Mouse (Mus musculus) monocyte, adult 5-6 weeks (primary cell): ENCODE data around the gene Gm11985. TPM values are rescaled to one million over a fixed set of nuclear protein-coding genes. Genes with fewer than 3 reads are reported as not detected.

Experiments
- ATAC-seq: fragments of 153-309, 156-312 bp; replicated peaks from 2 replicates; pipeline ENCODE4 v1.8.0; 2017; ENCODE audit warnings: mild to moderate bottlenecking; ENCODE audit not compliant: low TSS enrichment, insufficient number of reproducible peaks, severe bottlenecking, poor library complexity, low FRiP score
- total RNA-seq: library from RNA; stranded (forward); fragments of 200-1000, 200-491, 200-594 nt; gene quantifications from 3 replicates; pipeline ENCODE4 v1.2.3, GENCODE M21; 2017

Gm11985 gene
- total RNA-seq, 1 experiment from 2014 or later, result not detected

DNA sequence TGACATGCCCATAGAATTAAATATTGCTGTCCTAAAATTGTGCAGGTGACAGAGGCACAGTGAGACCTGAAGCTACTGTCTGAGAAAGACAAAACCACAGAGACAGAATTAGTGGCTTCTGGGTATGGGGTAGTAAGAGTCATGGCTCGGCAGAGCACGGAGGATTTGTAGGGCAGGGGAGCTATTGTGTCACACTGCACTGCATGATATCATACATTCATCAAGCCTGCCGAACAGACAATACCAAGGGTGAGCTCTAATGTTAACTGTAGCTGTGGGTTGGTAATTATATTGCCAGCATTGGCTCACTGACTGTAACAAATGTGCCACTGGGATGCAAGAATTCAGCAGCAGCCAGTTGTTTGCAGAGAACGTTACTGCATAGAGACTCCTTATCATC, 24.0 kb downstream of the Gm11985 start:
- ATAC-seq, result no peak

DNA sequence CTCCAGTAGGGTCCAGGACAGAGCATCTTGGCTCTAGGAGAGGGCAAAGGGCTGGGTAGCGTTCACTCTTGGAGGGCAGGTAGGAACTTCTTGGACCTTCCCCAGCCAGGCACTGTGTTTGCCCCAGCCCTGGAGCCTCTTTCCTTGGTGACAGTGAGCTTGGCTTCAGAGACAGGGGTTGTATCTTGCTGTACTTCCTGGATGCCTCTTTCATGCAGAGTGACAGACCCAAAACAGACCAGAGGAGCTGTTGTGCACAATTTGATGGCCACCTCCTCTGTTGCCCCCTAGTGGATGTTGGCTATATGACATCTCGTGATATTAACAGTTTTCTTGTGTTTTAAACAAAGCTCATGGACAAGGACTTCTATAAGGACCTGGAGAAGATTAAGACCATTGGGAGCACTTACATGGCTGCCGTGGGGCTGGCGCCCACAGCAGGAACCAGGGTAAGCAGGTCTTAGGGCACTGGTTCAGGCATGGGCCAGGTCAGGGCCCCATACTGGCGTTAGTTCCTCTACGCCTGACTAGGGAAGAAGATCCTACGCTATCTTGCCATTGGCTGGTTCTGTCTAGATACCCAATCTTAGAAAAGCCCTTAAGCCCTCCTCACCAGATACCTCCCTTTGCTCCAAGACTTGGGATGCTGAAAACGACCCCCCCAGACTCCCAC, 26.7 kb downstream of the Gm11985 start:
- no peak for ATAC-seq

DNA sequence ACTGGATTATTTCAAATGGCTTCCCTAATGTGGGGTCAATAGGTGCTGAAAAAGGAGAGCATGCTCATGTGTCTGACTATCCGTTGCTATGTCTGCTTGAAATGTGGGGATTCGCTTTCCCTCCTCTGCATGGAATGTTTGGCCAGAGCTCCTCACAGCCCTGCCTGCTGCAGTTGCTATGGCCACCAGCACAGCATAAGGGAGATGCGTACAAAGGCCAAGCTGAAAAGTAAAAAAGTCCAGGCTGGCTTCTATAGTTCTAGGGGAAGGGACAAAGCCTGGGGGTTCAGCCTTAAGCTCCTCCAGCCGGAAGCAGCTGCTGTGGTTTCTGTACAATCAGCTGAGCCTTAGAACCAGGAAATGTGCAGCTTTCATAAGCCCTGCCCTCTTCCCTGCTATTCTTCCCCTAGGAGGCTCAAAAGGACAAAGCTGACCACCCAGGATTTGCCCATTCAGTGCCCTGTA, 27.7 kb downstream of the Gm11985 start:
- ATAC-seq, result no peak

DNA sequence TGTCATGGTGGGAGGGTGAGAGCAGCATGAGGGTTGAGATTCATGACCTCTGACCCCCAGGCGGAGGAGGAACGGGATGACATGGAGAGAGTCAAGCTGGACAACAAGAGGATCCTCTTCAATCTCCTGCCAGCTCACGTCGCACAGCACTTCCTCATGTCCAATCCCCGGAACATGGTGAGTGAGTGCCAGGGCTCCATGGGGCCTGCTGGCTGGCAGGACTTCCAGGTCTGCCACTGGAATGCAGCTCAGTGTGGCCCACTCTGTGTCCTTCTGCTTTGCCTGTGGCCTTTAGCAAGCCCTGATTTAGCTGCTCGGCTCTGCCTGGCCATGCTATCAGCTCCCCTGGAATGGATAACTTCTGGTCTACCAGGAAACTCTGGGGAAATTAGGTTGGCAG, 28.2 kb downstream of the Gm11985 start:
- no peak for ATAC-seq

DNA sequence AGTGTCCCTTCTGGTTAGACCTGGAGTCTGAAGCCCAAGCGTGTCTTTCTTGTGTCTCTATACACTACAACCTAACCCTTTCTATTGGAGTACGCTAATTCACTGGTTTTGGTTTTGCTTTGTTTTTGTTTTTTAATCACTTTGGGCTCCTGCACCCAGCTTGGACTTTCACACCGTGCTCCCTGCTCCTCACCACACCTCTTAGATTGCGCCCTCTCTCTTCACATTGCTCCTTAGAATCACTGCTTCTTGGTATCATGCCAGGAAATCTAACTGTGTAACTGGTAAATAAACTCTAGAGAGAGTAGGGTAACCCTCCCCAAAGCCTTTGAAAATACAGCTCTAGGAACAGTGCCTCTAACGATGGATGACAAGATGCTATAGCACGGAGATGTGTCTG, 30.2 kb downstream of the Gm11985 start:
- ATAC-seq, result no peak

DNA sequence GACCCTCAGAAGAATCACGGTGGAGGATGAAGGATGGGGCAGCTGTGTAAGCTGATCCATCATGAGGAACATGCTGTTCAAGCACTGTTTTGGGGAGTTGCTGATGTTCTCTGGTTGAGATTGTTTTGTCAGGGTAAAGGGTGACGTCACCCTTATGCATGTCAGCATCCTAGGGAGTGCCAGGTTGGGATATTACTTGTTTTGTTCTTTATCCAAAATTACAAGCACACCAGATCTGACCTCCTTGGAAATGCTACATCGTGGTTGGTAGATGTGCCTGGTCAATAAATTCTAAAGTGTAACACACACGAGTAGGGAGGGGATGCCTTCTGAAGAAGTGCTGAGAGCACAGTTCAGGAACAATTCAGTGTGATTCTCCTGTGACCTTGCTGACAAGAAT, 31.9 kb downstream of the Gm11985 start:
- ATAC-seq, result no peak

DNA sequence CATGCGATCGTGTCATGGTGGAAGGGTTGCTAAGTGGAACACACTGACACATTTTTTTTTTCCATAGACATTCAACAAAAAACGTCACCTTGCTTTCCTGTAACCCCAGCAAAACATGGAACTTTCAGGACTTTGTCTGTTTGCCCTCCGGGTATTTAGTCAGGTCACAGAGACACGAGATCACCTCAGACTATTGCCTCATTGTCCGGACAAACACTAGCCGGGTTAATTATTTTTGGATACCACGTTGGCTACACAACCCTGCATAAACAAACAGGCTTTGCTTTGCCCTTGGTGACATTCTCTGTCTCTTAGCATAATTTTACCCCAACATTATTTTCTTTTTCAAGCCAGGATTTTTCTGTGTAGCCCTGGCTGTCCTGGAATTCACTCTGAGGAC, 35.3 kb downstream of the Gm11985 start:
- no peak for ATAC-seq

DNA sequence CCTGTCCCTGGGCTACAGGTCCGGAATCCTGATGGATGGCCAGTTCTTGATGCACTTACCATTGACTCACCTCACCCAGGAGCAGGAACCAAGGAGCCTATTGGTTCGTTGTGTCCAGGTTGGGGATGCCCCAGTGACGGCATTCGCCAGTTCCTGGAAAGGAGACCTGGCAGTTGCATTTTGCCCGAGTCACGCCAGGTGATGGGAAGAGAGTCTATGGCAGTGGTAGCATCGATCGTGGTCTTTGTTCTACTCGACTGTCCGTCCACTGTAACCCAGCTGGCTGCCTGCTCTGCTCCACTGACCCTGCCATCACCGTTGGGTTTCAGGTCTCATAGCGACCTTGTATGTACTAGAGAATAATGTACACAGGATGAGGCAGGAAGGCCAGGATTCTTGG, 36.0 kb downstream of the Gm11985 start:
- no peak for ATAC-seq

DNA sequence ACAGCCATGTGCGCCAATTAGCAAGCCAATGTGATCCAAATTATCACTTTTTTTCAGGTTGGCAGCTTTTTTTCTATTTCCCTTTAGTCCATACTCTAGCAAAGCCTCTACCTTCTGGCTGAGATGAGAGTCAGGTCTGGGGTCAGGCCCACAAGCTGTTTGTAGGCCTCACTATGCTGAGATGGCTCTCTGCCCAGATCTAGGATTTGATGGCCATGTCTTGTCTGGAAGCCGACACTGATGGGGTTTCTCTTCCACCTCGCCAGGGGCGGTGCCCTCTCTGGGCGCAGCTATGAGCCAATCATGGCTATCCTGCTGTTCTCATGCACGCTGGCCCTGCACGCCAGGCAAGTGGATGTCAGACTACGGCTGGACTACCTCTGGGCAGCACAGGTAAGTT, 37.9 kb downstream of the Gm11985 start:
- ATAC-seq, result no peak

DNA sequence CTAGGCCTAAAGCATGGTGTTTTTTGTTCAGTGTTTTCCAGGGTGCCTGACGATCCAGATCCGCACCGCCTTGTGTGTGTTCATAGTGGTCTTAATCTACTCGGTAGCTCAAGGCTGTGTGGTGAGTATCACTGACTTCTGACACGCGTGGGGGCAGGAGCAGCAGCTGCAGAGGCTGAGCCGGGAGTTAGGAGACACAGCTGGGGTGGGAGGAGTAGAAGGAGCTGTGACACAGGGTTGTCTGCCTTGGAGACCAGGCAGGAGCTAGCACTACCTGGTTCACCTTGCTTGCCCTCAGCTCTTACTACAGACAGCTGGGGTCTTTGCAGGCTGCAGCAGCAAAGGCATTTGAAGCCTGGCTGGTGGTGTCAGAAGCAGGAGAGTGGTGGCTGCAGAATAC, 38.9 kb downstream of the Gm11985 start:
- ATAC-seq, result no peak

DNA sequence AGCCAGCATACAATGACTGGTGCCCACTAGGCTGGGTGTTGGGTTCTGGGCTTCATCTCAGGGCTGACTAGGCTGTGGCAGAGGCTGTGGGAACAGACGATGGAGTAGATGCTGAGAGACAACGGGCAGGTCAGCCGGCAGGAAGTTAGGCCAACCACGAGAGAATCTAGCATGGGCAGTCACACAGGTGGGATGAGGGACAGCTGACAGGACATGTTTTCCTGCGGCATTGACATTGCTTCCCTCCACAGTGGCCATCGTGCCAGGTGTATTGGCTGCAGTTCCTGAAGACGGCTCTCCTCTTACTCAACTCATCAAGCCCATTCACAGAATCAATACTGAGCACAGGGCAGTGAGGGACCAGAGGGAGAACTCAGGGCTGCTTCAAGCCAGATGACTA, 40.4 kb downstream of the Gm11985 start:
- ATAC-seq, result no peak

DNA sequence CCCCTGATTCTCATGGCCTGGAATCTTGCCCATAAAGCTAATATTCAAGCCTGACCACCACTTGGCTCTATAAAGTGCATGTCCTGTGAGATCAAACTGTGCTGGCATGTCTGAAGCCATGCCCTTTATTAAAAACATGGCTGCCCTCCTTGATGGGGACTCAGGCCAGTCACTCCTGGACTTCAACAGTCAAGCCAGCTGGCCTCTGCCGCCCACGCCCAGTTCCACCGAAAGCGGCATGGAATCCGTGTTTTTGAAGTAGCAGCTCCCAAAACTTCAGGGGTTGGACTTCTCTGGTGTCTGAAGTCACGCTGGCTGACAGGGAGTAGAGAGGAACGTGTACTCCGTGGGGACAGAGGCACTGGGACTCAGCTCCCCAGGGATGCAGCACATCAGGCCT, 40.8 kb downstream of the Gm11985 start:
- no peak; the same call in 1 of the 2 replicates for ATAC-seq

DNA sequence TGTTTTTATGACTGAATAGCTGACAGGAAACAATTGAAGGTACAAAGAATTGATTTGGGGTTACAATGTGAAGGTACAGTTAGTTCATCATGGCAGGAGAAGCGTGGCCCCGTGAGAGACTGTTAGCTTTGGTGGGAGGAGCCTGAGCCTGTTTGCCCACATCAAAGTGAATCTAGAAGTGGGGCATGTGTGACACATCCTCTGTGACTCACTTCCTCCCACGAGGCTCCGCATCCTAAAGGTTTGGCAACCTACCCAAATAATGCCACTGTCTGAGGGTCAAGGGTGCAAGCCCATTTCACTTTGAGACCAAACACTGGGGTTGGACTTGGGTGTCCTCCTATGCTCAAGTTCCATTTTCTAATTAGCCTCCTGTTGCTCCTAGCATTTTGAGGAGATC, 43.1 kb downstream of the Gm11985 start:
- ATAC-seq, result no peak

DNA sequence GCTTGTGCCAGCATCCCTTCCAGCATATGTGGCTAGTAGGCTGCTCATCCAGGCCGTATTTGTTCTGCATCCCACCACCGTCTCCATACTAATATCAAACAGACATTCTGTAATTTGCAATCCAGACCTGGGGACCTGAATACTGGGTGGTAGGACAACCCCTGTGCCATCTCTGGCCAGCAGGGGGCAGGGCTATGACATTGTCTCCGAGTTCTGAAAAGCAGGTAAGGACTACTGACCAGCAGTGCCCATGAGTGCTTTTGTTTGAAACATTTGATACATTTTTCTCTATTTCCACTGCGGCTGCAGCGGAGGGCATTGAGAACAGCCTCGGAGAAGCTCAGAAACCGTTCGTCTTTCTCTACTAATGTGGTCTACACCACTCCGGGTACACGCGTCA, 44.0 kb downstream of the Gm11985 start:
- no peak for ATAC-seq

DNA sequence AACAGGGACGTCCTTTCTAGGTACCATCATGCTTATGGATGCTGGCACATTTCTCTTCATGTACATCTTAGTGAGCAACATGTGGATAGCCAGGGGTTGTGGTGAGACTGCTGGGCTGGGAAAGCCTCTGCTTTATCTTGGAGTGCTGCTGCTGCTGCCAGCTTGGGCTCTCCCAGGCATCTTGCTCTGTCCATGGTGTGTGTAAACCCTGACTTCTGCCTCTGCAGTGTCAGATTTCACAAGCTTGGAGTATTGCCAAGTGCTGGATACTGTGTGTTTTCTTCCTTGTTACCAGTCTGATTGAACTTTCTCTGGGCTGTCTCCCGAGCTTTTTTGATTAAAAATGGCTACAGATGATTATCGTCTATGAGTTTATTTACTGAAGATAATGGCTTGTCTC, 45.6 kb downstream of the Gm11985 start:
- no peak for ATAC-seq

DNA sequence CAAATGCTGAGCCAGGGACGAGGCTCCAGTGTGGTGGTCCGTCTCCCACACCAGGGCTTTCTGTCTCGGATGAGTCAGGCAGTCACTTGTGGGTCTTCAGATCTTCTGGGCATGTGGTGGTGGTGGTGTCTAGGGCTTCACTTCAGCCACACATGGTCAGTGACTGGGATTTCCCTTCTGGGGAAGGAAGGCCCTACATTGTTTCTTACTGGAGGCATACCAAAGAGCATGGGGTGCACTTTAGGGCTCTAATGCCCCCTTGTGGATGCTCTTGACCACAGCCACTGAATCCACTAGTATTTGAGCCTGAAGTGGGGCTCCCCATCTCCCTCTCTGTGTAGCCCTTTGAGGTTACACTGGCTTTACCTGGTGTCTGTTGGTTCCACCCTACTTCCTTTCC, 47.9 kb downstream of the Gm11985 start:
- ATAC-seq, result no peak

DNA sequence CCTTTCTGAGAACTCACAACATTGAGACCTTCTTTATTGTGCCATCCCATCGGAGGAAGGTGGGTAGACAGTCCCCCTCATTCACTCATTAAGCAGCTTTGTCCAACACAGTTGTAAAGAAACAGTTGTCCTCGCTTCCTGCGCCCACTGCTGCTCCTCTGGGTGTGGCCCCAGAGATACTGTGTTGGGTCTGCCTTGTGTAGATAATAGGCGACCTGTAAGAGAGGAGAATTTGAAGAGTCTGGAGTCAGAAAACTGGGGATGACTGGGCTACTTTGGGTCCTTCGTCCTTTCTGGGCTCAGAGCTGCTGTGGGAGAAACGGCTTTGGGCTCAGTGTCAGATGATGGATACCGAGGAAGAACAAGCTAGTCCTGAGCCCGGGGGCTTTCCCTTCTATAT, 50.0 kb downstream of the Gm11985 start:
- ATAC-seq, result no peak

DNA sequence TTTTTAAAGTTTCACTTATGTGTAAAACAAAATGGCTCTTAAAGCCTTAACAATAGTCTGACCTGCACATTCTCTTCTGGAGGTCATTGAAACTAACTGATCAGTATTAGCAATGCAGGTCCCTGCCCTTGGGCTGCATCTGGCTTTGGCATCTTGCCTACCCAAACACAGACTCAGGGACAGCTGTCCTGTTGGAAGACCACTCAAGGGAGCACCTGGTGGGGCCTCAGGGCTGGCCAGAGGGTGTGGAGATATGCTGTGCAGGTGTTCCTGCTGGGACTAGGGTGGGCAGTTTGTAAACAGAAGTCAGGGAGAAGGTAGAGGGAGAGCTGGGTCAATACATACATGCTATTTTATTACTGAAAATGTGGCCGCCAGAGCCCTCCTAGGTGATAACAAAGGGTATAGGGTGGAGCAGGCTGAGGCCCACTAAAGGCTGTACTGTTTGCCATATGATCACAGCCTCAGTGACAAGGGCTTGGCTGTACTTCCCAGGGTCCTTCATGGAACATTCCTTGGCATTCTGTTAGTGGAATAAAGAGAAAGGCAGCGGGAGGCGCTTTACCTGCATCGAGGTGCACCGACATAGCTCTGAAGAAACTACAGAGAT, 52.0 kb downstream of the Gm11985 start:
- no peak for ATAC-seq

DNA sequence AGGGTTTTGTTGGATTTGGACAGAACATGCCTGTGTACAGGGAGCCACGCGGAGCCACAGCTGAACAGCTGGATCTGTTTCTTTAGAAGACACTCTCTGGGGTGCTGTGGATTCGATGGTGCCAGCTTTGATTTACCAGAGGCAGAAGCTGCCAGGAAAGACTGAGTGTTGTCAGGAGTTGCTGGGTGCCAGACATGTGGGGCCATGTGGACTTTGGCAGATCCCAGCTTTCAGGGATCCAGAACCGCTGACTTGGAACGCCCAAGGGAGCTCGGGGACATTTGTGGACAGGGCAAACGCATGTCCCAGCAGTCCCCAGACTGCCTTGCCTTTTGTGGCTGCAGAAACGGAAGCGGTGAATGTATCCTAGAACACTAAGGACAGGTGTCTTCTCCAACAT, 52.6 kb downstream of the Gm11985 start:
- ATAC-seq, result no peak

DNA sequence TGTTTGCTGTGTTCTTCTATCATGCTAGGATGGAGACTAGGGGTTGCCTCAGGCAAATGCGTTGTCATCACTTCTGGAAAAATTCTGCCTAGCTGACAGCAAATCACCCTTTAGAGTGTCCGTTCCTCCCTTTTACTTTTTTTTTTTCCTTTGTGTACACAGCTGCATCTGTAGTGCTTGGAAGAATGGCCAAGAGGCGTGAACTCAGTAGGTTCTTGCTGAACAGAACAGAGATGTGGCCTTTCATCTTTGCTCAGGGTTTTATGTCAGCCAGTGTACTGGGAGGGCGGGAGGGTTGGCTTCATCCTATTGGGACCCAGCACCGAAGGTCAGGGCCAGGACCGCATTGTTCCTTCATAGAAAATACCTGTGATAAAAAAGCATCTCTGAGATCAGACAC, 53.1 kb downstream of the Gm11985 start:
- ATAC-seq, result no peak

DNA sequence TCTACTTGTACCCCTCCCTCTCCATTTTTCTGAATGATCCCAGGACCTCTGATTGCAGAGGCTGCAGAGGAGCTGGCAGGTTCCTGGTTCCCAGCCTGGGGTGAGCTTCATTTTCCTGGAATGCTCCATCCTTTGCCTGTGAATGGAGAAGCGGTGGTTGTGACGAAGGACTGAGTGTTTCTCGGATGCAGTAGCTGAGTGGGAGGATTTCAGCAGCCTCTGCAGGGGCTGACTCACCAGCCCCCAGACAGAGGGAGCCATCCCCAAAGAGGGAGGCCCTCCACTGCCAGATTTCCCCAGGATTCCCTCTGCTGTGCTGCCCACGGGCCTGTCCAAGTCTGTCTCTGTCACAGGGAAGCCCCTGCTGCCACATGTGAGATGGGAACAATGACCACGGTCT, 54.0 kb downstream of the Gm11985 start:
- no peak for ATAC-seq
